Mouse (Mus musculus): ENCODE results near the gene Plcb1. TPM values are rescaled to one million over a fixed set of nuclear protein-coding genes. Genes with fewer than 3 reads are reported as not detected.

Gene Plcb1
- polyA plus RNA-seq, 1 experiment from 2014 or later, result 16.2 TPM

DNA sequence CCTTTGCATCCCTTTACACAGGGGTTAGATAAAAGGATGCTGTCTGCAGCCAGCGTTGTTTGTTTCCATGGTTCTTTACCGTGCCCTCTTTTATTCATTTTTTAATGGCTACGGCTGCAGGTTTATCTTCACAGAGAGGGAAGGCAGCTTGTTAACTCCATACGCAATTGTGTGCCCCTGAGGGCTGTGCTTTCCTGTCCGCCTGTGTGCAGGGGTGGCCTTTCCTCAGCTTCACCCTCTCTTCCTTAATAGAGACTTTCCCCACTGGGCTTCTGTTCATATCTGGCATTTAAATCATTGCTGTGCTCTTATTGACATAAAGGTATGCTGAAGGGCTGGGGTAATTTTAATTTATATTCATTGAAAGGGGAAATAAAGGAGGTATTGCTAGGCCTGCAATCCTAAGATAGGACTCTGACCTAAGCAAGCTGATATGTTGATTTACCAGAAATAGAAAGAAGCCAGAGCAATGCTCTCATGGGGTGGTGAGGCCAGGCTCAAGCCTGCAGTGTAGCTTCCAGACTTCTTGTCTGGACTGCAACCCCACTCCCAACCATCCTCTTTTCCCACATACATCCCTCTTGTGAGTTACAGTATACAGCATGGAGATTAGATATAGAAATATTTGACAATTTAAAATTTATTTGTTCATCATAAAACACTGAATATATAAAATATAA is 623.7 kb downstream of the Plcb1 start:
- no peak overlapping the region for H3K4me2 ChIP-seq
- H3K9ac ChIP-seq, result no peak overlapping the region
- H3K27me3 ChIP-seq, result no peaks in the 10 kb centered on the region
- 70% methylated on average over 5 of the region's 5 CpGs for WGBS
- ATAC-seq (ENCODE audit: borderline replicate concordance, extremely low read depth, low FRiP score, low TSS enrichment), result no peak
- H3K36me3 ChIP-seq, result no peaks in the 10 kb centered on the region
- H3K9me3 ChIP-seq, result no peaks in the 10 kb centered on the region
- H3K27ac ChIP-seq, result no peak overlapping the region
- no peaks in the 10 kb centered on the region for H3K4me1 ChIP-seq
- H3K4me3 ChIP-seq, result no peak overlapping the region

- Histone ChIP-seq H3K4me1 (no peaks in the 10 kb centered on the region), H3K27me3 (no peaks in the 10 kb centered on the region), H3K4me3 (no peak overlapping the region), H3K27ac (no peak overlapping the region), H3K36me3 (no peaks in the 10 kb centered on the region), H3K9me3 (no peaks in the 10 kb centered on the region), H3K4me2 (no peak overlapping the region), H3K9ac (no peak overlapping the region)
- ATAC-seq (ENCODE audit: borderline replicate concordance, extremely low read depth, low FRiP score, low TSS enrichment), result peak; percentile 46; the same call in 1 of the 2 replicates
- WGBS, result 7% methylated on average over 2 of the region's 2 CpGs
Observed at GRCm38 (mm10) chr2:135411675-135412074, 625.8 kb downstream of the Plcb1 start.

DNA sequence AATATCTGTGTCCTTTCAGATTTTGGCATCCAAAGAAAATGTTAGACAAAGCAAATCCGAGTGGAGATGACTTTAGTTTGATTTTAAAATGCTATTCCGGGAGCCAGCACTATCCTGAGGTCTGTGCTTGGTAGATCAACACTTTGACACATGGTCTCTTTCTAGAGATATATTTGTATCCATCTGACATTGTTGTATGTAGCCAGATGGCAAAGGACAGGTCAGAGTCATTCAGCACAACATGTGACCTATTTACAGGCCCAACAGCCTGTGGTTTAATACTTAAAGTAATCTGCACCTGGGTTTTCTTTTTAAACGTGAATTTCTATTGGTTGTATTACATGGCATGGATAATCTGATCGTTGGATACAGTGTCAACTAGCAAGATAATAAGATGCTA is 629.3 kb downstream of the Plcb1 start:
- Histone ChIP-seq H3K9ac (no peak overlapping the region), H3K27me3 (no peaks in the 10 kb centered on the region)
- WGBS, result 80% methylated on average over 4 of the region's 4 CpGs

GRCm38 (mm10) chr2:135419301-135419700 is 633.4 kb downstream of the Plcb1 start:
- ATAC-seq (ENCODE audit: borderline replicate concordance, extremely low read depth, low FRiP score, low TSS enrichment), result no peak
- H3K9me3 ChIP-seq, result no peaks in the 10 kb centered on the region
- H3K4me1 ChIP-seq, result no peaks in the 10 kb centered on the region
- 71% methylated on average over 5 of the region's 5 CpGs for WGBS
- H3K36me3 ChIP-seq, result no peaks in the 10 kb centered on the region
- no peak overlapping the region for H3K27ac ChIP-seq
- H3K4me2 ChIP-seq, result no peak overlapping the region
- H3K27me3 ChIP-seq, result no peaks in the 10 kb centered on the region
- no peak overlapping the region for H3K4me3 ChIP-seq
- no peak overlapping the region for H3K9ac ChIP-seq

More for the DNA sequence above, 629.3 kb downstream of the Plcb1 start:
- H3K4me1 ChIP-seq, result no peaks in the 10 kb centered on the region
- H3K4me2 ChIP-seq, result no peak overlapping the region
- no peaks in the 10 kb centered on the region for H3K36me3 ChIP-seq
- ATAC-seq (ENCODE audit: borderline replicate concordance, extremely low read depth, low FRiP score, low TSS enrichment), result no peak
- H3K9me3 ChIP-seq, result no peaks in the 10 kb centered on the region
- H3K4me3 ChIP-seq, result no peak overlapping the region
- no peak overlapping the region for H3K27ac ChIP-seq

DNA sequence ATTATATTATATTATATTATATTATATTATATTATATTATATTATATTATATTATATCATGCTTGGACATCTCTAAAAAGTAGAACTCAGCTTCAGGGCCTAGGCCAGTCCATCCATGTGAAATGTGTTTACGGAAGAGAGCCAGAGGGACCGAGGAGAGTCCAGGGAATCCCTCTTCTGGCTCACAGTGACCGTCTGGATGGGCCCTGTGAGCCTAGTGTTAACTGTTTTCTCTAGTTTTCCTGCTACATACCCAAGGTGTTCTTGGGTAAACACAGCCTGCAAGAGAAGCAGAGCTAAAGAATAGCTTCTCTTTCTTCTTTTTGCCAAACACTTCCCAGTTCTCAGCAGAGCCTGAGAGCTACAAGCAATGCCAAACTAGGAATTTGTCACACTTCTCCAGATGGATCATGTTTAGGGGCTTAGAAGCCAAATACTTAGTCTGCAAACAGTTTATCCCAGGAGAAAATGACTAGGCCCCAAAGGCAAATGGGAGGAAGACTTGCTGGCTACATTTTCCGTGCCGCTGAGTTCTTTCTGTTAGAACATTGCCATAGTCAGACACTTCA is 649.2 kb downstream of the Plcb1 start:
- Histone ChIP-seq H3K9me3 (no peaks in the 10 kb centered on the region), H3K27me3 (no peaks in the 10 kb centered on the region), H3K27ac (peak overlapping the region; percentile 65), H3K4me3 (no peak overlapping the region), H3K4me2 (no peak overlapping the region), H3K9ac (no peak overlapping the region), H3K4me1 (peaks cover 6% of the 10 kb centered on the region), H3K36me3 (no peaks in the 10 kb centered on the region)
- peak; percentile 64; the same call in 1 of the 2 replicates for ATAC-seq (ENCODE audit: borderline replicate concordance, extremely low read depth, low FRiP score, low TSS enrichment)
- WGBS, result 41% methylated on average over 5 of the region's 5 CpGs

DNA sequence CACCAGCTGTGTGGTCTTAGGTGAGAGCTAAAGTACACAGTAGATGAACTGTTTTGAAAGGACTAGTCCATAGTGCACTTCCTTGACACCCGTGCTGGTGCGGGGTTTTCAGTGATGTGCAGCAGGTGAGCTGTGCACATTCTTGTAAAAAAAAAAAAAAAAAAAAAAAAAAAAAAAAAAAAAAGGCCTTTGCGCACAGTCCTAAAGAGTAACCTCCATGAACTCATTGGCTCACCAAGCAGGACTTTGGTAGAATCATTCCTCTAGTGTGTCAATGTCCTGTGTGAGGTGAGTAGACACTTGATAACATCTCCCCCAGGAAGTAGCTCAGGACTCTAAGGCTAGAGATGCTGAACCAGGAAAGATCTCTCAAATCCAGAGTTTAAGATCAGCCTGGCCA is 653.2 kb downstream of the Plcb1 start:
- H3K4me2 ChIP-seq, result no peak overlapping the region
- no peak overlapping the region for H3K9ac ChIP-seq
- H3K27ac ChIP-seq, result peak overlapping the region; percentile 78; the same call in 1 of the 2 replicates
- H3K36me3 ChIP-seq, result no peaks in the 10 kb centered on the region
- 69% methylated on average over 3 of the region's 3 CpGs for WGBS
- H3K4me1 ChIP-seq, result peaks cover 9% of the 10 kb centered on the region
- no peaks in the 10 kb centered on the region for H3K9me3 ChIP-seq
- no peak for ATAC-seq (ENCODE audit: borderline replicate concordance, extremely low read depth, low FRiP score, low TSS enrichment)
- no peak overlapping the region for H3K4me3 ChIP-seq
- no peaks in the 10 kb centered on the region for H3K27me3 ChIP-seq

DNA sequence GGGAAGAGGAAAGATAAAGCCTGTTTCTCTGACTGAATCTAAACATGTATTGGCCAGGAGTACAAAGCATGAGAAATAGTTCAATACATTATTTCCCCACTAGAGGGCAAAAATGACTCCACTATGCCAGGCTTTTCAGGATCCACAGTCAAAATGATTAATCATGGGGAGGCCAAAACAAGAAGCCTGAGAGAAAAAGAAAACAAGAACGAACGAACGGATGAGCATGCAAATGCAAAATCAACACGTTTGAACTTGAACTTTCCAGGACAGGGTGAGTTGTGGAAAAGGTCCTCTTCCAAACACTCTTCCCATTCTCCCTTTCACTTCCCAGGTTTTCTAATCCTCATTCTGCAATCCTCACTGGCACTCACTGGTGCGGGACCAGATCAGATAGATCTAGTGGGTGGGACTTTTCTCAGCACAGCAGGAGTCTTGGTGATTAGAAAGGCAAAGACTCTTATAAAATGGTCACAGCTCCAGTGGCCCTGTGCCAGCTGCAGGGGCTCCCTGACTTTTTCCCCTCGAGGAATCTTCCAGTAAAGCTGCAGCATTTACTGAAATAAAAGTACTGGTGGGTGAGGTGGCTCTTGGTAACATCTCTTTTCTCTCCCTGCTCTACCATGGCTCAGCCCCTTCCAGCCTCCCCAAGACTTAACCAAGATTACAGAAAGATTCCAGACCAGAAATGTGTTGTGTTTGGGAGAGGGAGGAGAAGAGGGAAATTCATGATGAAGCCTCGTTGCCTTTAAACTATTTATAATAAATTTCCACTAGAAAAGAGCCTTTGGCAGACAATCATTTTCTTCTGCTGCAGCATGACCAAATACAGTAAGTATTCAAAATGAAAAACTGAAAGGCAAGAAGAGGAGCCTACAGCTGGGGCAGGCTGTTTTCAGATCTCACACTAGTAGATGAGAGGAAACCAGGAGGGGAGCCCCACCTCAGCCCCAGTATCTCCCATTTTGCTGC is 654.0 kb downstream of the Plcb1 start:
- Histone ChIP-seq H3K4me2 (peak overlapping the region; percentile 41), H3K27ac (peak overlapping the region; percentile 78), H3K27me3 (no peaks in the 10 kb centered on the region), H3K4me3 (no peak overlapping the region), H3K9ac (no peak overlapping the region), H3K36me3 (no peaks in the 10 kb centered on the region), H3K4me1 (peaks cover 9% of the 10 kb centered on the region), H3K9me3 (no peaks in the 10 kb centered on the region)
- WGBS, result 11% methylated on average over 7 of the region's 7 CpGs
- ATAC-seq (ENCODE audit: borderline replicate concordance, extremely low read depth, low FRiP score, low TSS enrichment), result peak; percentile 65; the same call in 1 of the 2 replicates

DNA sequence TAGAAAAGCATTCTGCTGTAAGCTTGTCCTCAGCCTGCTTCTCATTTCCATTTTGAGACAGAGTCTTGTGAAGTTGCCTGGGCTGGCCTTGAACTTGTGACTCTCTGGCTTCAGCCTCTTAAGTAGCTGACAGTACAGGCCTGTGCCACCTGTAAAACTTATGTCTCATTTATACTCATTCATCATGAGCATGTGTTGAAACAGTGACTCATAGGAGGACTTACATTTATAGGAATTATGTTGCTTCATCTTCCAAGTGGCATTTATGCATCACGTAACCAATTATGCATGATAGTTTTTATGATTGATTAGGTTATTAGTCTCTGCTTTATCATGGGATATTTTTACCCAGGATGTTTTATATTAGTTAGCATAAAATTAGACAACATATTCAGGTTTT is 667.7 kb downstream of the Plcb1 start:
- 91% methylated on average over 1 of the region's 1 CpGs for WGBS
- H3K4me2 ChIP-seq, result no peak overlapping the region
- H3K9me3 ChIP-seq, result no peaks in the 10 kb centered on the region
- H3K4me3 ChIP-seq, result no peak overlapping the region
- H3K27ac ChIP-seq, result no peak overlapping the region
- no peaks in the 10 kb centered on the region for H3K27me3 ChIP-seq
- ATAC-seq (ENCODE audit: borderline replicate concordance, extremely low read depth, low FRiP score, low TSS enrichment), result no peak
- no peak overlapping the region for H3K9ac ChIP-seq
- H3K36me3 ChIP-seq, result no peaks in the 10 kb centered on the region
- no peaks in the 10 kb centered on the region for H3K4me1 ChIP-seq

DNA sequence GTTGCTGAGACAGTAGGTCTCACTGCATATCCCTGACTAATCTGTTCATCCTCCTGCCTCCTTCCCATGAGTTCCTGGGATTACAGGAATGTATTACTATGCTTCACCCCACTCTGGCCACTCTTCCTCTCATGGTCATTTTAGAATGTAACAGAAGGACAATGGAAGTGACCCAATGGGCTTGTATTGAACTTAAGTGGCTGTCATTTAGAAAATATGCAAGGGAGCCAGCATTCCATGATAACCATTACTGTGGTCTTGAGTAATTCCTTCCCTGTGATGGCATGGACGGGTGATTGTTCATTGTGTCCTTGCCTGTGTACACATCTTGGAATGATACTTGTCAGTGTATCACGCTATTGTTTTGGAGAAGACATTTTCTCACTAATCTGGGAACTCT is 668.1 kb downstream of the Plcb1 start:
- no peak for ATAC-seq (ENCODE audit: borderline replicate concordance, extremely low read depth, low FRiP score, low TSS enrichment)
- H3K9me3 ChIP-seq, result no peaks in the 10 kb centered on the region
- no peaks in the 10 kb centered on the region for H3K4me1 ChIP-seq
- H3K36me3 ChIP-seq, result no peaks in the 10 kb centered on the region
- 51% methylated on average over 2 of the region's 2 CpGs for WGBS
- no peak overlapping the region for H3K4me3 ChIP-seq
- no peak overlapping the region for H3K9ac ChIP-seq
- H3K27ac ChIP-seq, result no peak overlapping the region
- no peak overlapping the region for H3K4me2 ChIP-seq
- H3K27me3 ChIP-seq, result no peaks in the 10 kb centered on the region

GRCm38 (mm10) chr2:135454455-135454854 is 668.6 kb downstream of the Plcb1 start:
- no peaks in the 10 kb centered on the region for H3K9me3 ChIP-seq
- WGBS, result 48% methylated on average over 1 of the region's 1 CpGs
- H3K36me3 ChIP-seq, result no peaks in the 10 kb centered on the region
- no peak overlapping the region for H3K9ac ChIP-seq
- no peaks in the 10 kb centered on the region for H3K4me1 ChIP-seq
- no peak for ATAC-seq (ENCODE audit: borderline replicate concordance, extremely low read depth, low FRiP score, low TSS enrichment)
- no peak overlapping the region for H3K4me3 ChIP-seq
- no peak overlapping the region for H3K4me2 ChIP-seq
- H3K27ac ChIP-seq, result no peak overlapping the region
- no peaks in the 10 kb centered on the region for H3K27me3 ChIP-seq

GRCm38 (mm10) chr2:135467895-135468294 is 682.0 kb downstream of the Plcb1 start:
- peak overlapping the region; percentile 72 for H3K27ac ChIP-seq

DNA sequence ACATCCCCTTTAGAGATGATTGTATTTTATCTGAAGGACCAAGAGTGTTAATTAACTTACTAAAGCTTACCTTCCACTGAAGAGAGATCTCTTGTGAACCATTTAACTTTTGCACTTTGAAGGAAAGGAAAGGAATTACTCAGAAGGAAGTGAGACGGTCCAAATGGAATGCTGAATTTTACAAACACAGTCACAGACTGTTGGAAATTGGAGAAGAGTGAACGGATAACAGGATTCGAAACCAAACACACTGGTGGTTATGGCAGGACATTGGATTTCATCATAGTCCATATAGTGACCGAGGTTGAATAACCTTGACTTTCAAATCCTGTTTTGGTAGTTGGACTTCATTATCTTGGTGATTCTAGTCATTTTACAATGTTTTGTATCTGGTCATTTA is 688.2 kb downstream of the Plcb1 start:
- Histone ChIP-seq H3K27me3 (no peaks in the 10 kb centered on the region), H3K9me3 (no peaks in the 10 kb centered on the region), H3K9ac (no peak overlapping the region), H3K4me2 (no peak overlapping the region), H3K27ac (no peak overlapping the region), H3K36me3 (no peaks in the 10 kb centered on the region), H3K4me1 (no peaks in the 10 kb centered on the region), H3K4me3 (no peak overlapping the region)
- no peak for ATAC-seq (ENCODE audit: borderline replicate concordance, extremely low read depth, low FRiP score, low TSS enrichment)
- WGBS, result 58% methylated on average over 4 of the region's 4 CpGs

More at GRCm38 (mm10) chr2:135467895-135468294, 682.0 kb downstream of the Plcb1 start:
- H3K4me2 ChIP-seq, result no peak overlapping the region
- H3K4me1 ChIP-seq, result peaks cover 12% of the 10 kb centered on the region
- ATAC-seq (ENCODE audit: borderline replicate concordance, extremely low read depth, low FRiP score, low TSS enrichment), result peak; percentile 77
- no peaks in the 10 kb centered on the region for H3K27me3 ChIP-seq
- WGBS, result 25% methylated on average over 4 of the region's 4 CpGs
- H3K9me3 ChIP-seq, result no peaks in the 10 kb centered on the region
- H3K36me3 ChIP-seq, result no peaks in the 10 kb centered on the region
- H3K9ac ChIP-seq, result no peak overlapping the region
- no peak overlapping the region for H3K4me3 ChIP-seq

Data from lung, embryonic 15.5 days (tissue).